Mouse (Mus musculus) liver, postnatal 0 days (tissue): ENCODE data around the gene Atp8a2.

Experiments
- CTCF ChIP-seq: sonication (generic); IDR thresholded peaks from 2 replicates; pipeline ENCODE4 v1.5.1; 2016; ENCODE audit warnings: antibody characterized with exemption, low read depth
- EP300 ChIP-seq: IDR thresholded peaks from 2 replicates; pipeline ENCODE4 v1.6.1; 2016; ENCODE audit warnings: antibody characterized with exemption, low read depth, mild to moderate bottlenecking

GRCm38 (mm10) chr14:60196884-60197283 lies at the start of gene Atp8a2:
- TF ChIP-seq CTCF = no peak
- TF ChIP-seq EP300 = no peak
